Mouse (Mus musculus): Measurements from ENCODE around the gene Apbb2. TPM values are rescaled to one million over a fixed set of nuclear protein-coding genes. Genes with fewer than 3 reads are reported as not detected.

Apbb2 gene
- total RNA-seq, 2 experiments from 2014 or later = 67.6 to 69.2 TPM

- intact Hi-C loops (cut with DNase I) = no loop called here
- DNase-seq = no peak
Measured at GRCm38 (mm10) chr5:66393767-66394446, 224.7 kb downstream of the Apbb2 start.

DNA sequence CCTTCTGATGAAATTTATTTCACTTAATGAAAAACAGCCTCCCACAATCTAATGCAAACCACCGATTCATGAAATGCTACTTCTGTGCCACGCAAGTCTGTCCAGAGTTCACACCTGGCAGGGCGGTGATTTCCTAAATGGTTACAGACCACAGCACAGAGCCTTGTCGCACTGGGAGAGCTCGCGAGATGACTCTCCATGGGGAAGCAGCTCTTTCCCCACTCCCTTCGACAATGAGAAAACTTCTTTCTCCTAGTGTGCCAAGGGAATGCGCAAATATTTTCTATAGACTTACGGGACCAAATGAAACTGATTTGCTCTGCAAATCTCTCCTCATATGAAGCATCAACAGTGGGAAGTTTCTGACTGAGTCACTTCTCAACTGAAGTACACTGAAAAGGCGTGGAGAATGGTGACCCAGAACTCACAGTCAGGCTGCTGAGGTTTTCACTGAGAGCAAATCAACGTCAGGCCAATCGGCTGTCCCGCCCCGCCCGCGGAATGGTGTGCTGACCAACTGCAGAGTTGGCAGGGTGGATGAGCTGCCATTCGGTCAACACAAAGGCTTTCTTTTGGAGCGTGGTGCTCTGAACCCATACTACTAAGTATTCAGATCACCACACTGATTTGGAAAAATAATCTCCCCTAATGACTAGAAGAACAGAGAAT, 225.6 kb downstream of the Apbb2 start:
- intact Hi-C loops (cut with DNase I) = no loop called here
- DNase-seq = no peak

DNA sequence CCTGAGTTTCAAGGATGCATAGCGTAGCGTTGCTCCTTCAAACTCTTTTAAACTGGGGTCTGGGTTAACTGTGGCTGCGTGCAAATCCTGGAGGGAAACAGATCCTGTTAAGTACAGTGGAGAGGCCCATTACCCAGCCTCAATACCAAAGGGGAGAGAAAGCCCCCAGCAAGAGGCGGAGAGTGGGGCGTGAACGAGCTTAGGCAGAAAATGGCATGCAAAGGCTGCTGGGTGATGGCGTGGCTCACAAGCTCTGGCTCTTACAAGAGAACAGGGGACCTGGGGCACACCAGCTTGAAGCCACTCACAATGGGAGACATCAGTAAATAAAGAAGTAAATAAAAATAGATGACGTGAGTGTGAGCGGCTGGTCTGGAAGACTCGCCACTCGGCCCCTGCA, 226.8 kb downstream of the Apbb2 start:
- no peak for DNase-seq
- intact Hi-C loops (cut with DNase I) = no loop called here

- no peak for DNase-seq
- intact Hi-C loops (cut with DNase I) = no loop called here
Measured at GRCm38 (mm10) chr5:66391299-66391698, 227.3 kb downstream of the Apbb2 start.

GRCm38 (mm10) chr5:66390567-66390966, 228.0 kb downstream of the Apbb2 start:
- intact Hi-C loops (cut with DNase I) = no loop called here

DNA sequence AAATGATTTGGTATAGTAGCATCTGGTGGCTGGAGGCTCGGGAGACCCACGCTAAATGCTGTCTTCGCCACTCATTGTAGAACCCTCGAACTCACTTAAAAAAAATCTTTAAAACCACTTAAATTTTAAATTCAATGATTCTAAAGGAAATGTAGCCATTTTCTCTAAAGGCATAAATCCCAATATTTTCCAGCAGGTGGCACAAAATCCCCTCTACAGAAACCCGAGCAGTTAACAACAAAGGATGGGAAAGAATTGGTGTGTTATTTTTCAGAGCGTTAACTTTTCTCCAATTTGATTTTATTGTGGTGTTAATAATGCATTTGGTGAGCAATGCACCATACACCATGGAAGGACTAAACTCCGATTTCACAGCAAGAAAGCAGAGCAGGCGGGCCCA, 231.1 kb downstream of the Apbb2 start:
- intact Hi-C loops (cut with DNase I) = loop anchor here (1.0 to 10.0 kb wide), 4 partner anchors 35 to 627 kb away; no protein-coding TSS in a partner anchor
- peak in 1 of 2 experiments; percentile 23 for DNase-seq

More at GRCm38 (mm10) chr5:66390567-66390966, 228.0 kb downstream of the Apbb2 start:
- DNase-seq = no peak

- intact Hi-C loops (cut with DNase I) = loop anchor here (2.0 to 10.0 kb wide), 3 partner anchors 37 to 629 kb away; no protein-coding TSS in a partner anchor
Measured at GRCm38 (mm10) chr5:66385636-66386035, 232.9 kb downstream of the Apbb2 start.

DNA sequence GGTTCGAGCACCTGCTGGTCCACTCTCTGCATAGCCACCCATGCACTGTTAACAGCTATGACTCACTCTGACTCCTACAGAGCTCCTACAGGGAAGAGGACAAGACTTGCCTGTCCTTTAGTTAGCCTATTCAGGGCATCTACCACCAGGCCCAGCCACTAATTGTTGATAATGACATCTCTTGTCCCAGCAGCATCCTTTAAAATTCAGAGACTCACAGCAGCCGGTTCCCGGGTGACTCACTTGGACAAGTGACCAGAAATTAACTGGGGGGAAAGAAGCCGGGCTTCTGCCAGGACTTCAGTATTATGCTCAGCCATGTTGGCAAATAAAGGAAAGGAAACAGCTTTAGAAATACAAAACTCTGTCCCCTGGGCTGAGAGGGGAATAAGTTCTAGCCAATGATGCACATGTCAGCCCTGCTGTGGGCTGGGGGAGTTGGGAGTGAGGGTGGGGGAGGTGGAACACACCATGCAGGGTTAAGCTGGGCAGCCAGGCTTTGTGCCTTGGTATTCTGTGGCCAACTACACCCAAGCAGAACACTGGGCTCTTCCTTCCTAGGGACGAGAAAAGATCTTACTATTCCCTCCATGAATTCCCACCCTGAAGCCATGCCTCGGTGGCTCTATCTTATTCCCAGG, 233.7 kb downstream of the Apbb2 start:
- peak in 1 of 2 experiments; percentile 38 for DNase-seq
- intact Hi-C loops (cut with DNase I) = loop anchor here (10.0 kb wide), 1 partner anchor 630 kb away; no protein-coding TSS in a partner anchor

More at GRCm38 (mm10) chr5:66385636-66386035, 232.9 kb downstream of the Apbb2 start:
- peak; percentile 63 to 74 for DNase-seq

GRCm38 (mm10) chr5:66384114-66384513, 234.5 kb downstream of the Apbb2 start:
- DNase-seq = no peak
- intact Hi-C loops (cut with DNase I) = loop anchor here (10.0 kb wide), 1 partner anchor 631 kb away; no protein-coding TSS in a partner anchor

- no peak for DNase-seq
- intact Hi-C loops (cut with DNase I) = loop anchor here (10.0 kb wide), 1 partner anchor 633 kb away; no protein-coding TSS in a partner anchor
Measured at GRCm38 (mm10) chr5:66382111-66382510, 236.5 kb downstream of the Apbb2 start.

GRCm38 (mm10) chr5:66378968-66379367, 239.6 kb downstream of the Apbb2 start:
- intact Hi-C loops (cut with DNase I) = no loop called here
- DNase-seq = no peak

DNA sequence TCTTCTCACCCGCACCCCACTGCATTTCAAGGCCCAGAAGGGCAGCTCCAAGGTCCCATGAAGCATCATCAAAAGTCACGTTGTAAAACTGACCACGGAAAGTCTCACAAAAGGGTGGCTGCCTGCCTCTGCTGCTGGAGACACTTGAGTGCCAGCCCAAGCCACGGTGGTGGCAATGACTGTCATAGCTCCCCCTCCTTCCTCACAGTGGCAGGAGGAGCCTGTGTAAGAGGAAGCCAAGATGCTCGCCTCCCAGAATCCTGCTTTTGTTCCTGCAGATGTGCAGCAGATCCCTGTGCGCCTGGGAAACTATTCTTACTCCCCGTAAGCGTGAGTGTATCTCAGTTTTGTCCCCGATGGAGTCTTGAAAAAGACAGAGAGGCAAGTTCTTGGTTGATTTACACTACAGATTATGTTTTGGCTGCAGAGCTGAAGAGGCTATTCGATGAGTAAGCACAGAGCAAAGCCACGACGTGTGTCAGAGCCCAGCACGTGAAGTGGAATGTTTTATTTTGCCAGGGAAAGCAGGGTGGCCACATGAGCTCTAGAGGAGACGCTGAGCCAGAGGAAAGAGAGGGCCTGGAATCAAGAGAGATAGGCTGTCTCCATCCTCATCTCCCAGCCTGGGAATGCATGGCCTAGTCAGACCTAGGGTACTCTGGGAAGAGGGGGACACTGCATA, 241.9 kb downstream of the Apbb2 start:
- no peak for DNase-seq
- intact Hi-C loops (cut with DNase I) = no loop called here

GRCm38 (mm10) chr5:66374413-66374812, 244.2 kb downstream of the Apbb2 start:
- intact Hi-C loops (cut with DNase I) = no loop called here
- DNase-seq = no peak

DNA sequence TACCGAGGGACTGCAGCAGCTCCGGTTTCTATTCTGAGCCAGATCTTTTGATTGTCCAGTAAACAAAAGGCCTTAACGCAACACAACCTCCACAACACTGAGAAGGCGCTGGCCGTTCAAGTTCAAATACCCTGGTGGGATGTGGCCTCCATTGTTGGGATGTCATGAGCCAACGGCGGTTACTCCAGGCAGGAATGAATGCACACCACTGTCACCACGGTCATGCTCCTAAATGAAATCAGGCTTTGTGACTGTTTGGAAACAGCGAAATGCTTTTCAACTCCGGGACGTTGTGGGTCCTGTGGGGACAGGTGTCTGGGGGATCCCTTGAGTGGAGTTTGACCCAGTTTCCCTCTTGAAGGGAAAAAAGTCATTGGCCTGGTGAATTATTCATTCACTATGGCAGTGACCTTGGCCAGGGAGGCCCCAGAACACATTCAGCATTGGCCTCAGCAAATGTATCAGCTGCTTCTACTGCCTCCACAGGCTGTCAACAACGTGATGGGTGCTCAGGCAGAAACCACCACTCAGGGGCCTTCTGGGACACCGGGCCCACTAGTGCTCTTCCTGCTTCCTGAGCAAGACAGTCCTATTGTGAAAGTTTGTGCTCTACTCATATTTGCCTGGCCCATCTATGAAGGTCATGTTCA, 244.9 kb downstream of the Apbb2 start:
- intact Hi-C loops (cut with DNase I) = no loop called here
- DNase-seq = no peak

GRCm38 (mm10) chr5:66371131-66371530, 247.5 kb downstream of the Apbb2 start:
- no peak for DNase-seq
- intact Hi-C loops (cut with DNase I) = no loop called here

- intact Hi-C loops (cut with DNase I) = loop anchor here (2.0 to 5.0 kb wide), 3 partner anchors 47 to 106 kb away; no protein-coding TSS in a partner anchor
- DNase-seq = peak; percentile 60 to 70
Measured at GRCm38 (mm10) chr5:66368966-66369365, 249.6 kb downstream of the Apbb2 start.

- intact Hi-C loops (cut with DNase I) = loop anchor here (2.0 to 5.0 kb wide), 3 partner anchors 45 to 105 kb away; no protein-coding TSS in a partner anchor
Measured at GRCm38 (mm10) chr5:66367641-66368040, 250.9 kb downstream of the Apbb2 start.

DNA sequence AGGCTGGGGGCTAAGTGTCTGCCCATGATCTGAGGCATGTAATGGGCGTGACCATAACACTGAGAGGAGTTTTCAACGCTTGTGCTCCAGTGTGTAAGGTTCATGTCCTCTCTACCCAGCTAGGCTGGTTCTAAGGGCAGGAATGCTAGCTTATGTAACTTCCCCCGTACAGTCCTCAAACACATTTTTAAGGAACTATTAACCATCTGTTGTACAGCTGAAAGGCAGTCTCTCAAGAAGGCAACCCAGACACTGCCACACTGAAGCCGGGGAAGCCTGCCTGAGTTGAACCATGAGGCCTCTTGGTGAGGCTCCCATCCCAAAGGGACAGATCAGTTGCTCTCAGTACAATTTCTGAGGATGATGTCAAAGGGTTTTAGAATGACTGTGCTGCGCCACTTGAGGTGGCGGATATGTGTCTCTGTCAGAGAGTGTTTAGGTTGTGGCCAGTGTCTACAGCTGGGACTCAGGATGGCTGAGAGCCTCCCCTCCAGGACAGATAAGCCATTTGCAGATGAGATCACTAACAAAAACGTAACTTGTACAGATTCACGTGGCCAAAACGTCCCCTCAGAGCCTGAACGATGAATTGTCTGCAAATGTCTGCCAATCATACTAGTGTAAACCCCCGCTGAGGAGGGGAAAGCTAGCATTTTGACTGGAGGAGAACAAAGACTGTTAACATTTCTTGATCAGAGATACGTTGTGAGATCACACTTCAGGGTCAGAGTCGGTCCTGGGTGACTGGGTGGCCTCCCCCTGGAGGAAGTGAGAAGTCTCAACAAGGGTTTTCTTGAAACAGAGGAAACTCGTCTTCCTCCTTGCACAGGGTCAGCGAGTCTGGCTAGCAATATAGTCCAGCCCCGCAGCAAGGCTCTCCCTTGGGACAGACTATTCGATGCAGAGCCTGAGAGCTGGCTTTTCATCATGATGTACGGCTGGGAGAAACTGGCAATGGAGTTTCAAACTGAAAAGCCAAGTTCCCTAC, 255.0 kb downstream of the Apbb2 start:
- DNase-seq = peak in 1 of 2 experiments; percentile 9
- intact Hi-C loops (cut with DNase I) = no loop called here

More at GRCm38 (mm10) chr5:66367641-66368040, 250.9 kb downstream of the Apbb2 start:
- no peak for DNase-seq

- DNase-seq = no peak
- intact Hi-C loops (cut with DNase I) = no loop called here
Measured at GRCm38 (mm10) chr5:66360739-66361138, 257.8 kb downstream of the Apbb2 start.
